Mouse (Mus musculus) myocyte (in vitro differentiated cells): ENCODE data around the gene Rgs6. TPM values are rescaled to one million over a fixed set of nuclear protein-coding genes. Genes with fewer than 3 reads are reported as not detected.

Experiments used
- H3K27me3 ChIP-seq: one replicate; pipeline ENCODE4 v1.6.1; 2011; ENCODE audit not compliant: control insufficient read depth, insufficient read depth, insufficient read length
- H3K36me3 ChIP-seq: one replicate; pipeline ENCODE4 v1.6.1; 2011; ENCODE audit not compliant: control insufficient read depth, insufficient read depth
- H3K4me2 ChIP-seq: one replicate; pipeline ENCODE4 v1.6.1; 2011; ENCODE audit warnings: low read depth, control low read depth
- H3K4me3 ChIP-seq: one replicate; pipeline ENCODE4 v1.5.1; 2011; ENCODE audit warnings: mild to moderate bottlenecking, control low read depth, moderate library complexity
- H3K79me2 ChIP-seq: one replicate; pipeline ENCODE4 v1.6.1; 2011; ENCODE audit not compliant: control insufficient read depth, insufficient read depth
- H3ac ChIP-seq: one replicate; pipeline ENCODE4 v1.6.1; 2011; ENCODE audit not compliant: control insufficient read depth, insufficient read length
- CEBPB ChIP-seq: IDR thresholded peaks from 2 replicates; pipeline ENCODE4 v1.6.1; 2011; ENCODE audit warnings: mild to moderate bottlenecking, moderate library complexity; ENCODE audit not compliant: poor library complexity, insufficient read depth, severe bottlenecking
- E2F4 ChIP-seq: IDR thresholded peaks from one replicate; pipeline ENCODE4 v1.6.1; 2011; ENCODE audit warnings: mild to moderate bottlenecking, control low read depth, moderate library complexity; ENCODE audit not compliant: insufficient read depth
- MAX ChIP-seq: IDR thresholded peaks from one replicate; pipeline ENCODE4 v1.6.1; 2011; ENCODE audit warnings: low read depth, mild to moderate bottlenecking, control low read depth
- MYOD1 ChIP-seq, 3 experiments: IDR thresholded peaks; one replicate each; pipeline ENCODE4 v1.6.1; 2011; ENCODE audit warnings: control low read depth in 2 of 3, low read depth in 2 of 3, mild to moderate bottlenecking in 2 of 3, moderate library complexity in 1 of 3; ENCODE audit not compliant: insufficient read length in 2 of 3, control insufficient read depth in 1 of 3
- MYOG ChIP-seq, 3 experiments: IDR thresholded peaks; one replicate each; pipeline ENCODE4 v1.6.1; 2011; ENCODE audit warnings: control low read depth in 2 of 3, low read depth in 2 of 3, mild to moderate bottlenecking in 2 of 3; ENCODE audit not compliant: insufficient read length in 2 of 3, control insufficient read depth in 1 of 3, insufficient read depth in 1 of 3
- POLR2A ChIP-seq: IDR thresholded peaks from one replicate; pipeline ENCODE4 v1.6.1; 2011; ENCODE audit warnings: low read depth, mild to moderate bottlenecking, control low read depth, moderate library complexity; ENCODE audit not compliant: insufficient read length
- POLR2AphosphoS2 ChIP-seq: IDR thresholded peaks from one replicate; pipeline ENCODE4 v1.6.1; 2011; ENCODE audit warnings: low read depth, control low read depth; ENCODE audit not compliant: insufficient read length
- REST ChIP-seq: IDR thresholded peaks from one replicate; pipeline ENCODE4 v1.6.1; 2011; ENCODE audit warnings: mild to moderate bottlenecking, control low read depth, moderate library complexity; ENCODE audit not compliant: insufficient read depth, insufficient read length
- SRF ChIP-seq: IDR thresholded peaks from one replicate; pipeline ENCODE4 v1.6.1; 2011; ENCODE audit warnings: low read depth; ENCODE audit not compliant: control insufficient read depth, insufficient read length
- TCF12 ChIP-seq: IDR thresholded peaks from one replicate; pipeline ENCODE4 v1.6.1; 2011; ENCODE audit warnings: mild to moderate bottlenecking, control low read depth; ENCODE audit not compliant: poor library complexity, insufficient read depth, severe bottlenecking
- TCF3 ChIP-seq: IDR thresholded peaks from one replicate; pipeline ENCODE4 v1.6.1; 2011; ENCODE audit warnings: low read depth, control low read depth; ENCODE audit not compliant: insufficient read length
- USF1 ChIP-seq: IDR thresholded peaks from one replicate; pipeline ENCODE4 v1.6.1; 2011; ENCODE audit warnings: low read depth, mild to moderate bottlenecking, control low read depth, moderate library complexity
- polyA plus RNA-seq: library from polyadenylated mRNA; unstranded; fragments of >200 nt; fragmentation: generic; extraction: Trizol; gene quantifications from one replicate; pipeline ENCODE4 v1.2.1, GENCODE M21; 2012; ENCODE audit warnings: missing spikeins

Gene Rgs6
- polyA plus RNA-seq, 1 experiment: not detected

DNA sequence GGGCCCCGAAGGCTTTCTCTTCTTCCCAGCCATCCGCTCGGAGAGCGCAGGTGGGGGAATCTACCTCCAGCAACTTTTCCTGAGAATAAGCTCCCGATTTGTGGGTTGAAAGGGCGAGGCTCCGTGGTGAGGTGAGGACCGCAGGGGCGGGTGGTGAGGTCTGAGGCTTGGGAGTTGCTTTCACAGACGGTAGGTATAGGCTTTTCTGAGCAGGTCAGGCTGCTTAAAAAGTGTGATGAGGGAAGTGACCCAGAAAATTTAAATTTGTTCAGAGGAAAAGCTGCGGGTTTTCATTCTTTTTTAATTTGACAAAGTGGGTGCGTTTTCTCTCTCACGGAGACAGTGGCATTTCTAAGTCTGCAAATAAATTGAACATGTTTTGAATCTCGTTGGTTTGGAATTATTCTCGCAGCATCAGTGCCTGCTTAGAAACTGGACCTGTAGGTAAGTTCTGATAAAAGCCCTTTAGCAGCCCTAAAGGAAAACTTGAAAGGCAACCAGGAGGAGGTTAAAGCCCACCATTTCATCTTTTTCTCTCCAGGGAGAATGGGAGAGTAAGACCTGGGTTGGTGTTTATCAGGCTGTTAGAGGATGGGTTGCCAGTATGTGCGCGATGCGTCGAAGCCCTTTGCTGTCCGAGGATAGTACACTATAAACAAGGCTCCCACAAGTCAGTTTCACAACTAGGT is 29.7 kb downstream of the Rgs6 start:
- H3K36me3 ChIP-seq: no peaks in the 10 kb centered on the region
- TF ChIP-seq POLR2A (no peak), E2F4 (no peak), MYOG (IDR thresholded peaks at IDR 0.05; ENCODE audit: control insufficient read depth in 1 of 3, insufficient read depth in 1 of 3, insufficient read length in 2 of 3, low read depth in 2 of 3) (no peak)
- no peak overlapping the region for H3K4me3 ChIP-seq
- H3ac ChIP-seq: no peak overlapping the region
- H3K27me3 ChIP-seq: peaks cover 11% of the 10 kb centered on the region
- no peaks in the 10 kb centered on the region for H3K79me2 ChIP-seq
- H3K4me2 ChIP-seq: no peak overlapping the region

DNA sequence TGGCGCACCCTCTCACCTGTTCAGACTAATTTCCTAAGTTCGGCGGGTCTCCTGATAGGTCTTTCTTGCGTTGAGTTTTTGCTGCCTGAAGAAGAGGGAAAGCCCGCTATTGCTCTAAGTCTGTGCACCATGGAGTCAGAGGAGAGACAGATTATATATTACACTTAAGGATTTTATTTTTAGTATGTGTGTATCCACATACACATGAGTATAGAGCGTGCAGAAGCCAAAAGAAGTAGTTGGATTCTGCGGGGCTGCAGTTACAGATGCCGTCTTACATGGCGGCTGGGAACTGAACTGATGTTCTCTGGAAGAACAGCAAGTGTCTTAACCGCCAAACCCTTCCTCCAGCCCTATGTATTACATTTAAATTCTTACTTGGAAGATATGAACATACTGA is 52.3 kb downstream of the Rgs6 start:
- H3K36me3 ChIP-seq: no peaks in the 10 kb centered on the region
- TF ChIP-seq USF1 (no peak), CEBPB (no peak), POLR2A (no peak)

DNA sequence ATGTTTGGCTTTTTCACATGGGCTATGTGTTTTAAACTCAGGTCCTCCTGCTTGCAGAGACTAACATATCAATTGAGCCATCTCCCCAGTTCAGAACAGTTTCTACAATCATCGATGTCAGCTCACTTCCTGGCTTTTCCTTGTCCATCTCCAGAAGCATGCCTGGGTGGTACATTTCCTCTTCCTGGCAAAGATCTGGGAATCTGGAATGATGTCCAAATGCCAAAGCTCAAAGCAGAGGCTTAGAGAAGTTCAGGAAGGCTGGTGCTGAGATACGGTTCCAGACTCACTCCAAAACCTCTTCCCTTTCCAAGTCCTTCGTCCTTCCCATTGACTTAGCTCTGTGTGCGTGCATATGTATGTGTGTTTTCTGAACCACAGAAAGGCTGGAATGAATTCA is 59.8 kb downstream of the Rgs6 start:
- H3K27me3 ChIP-seq: no peaks in the 10 kb centered on the region
- H3K4me3 ChIP-seq: no peak overlapping the region
- TF ChIP-seq REST: no peak
- TF ChIP-seq CEBPB: no peak
- TF ChIP-seq USF1: no peak
- no peak for TF ChIP-seq TCF3
- TF ChIP-seq POLR2A: no peak
- no peak for TF ChIP-seq POLR2AphosphoS2
- no peak for TF ChIP-seq SRF
- no peak for TF ChIP-seq MYOD1 (IDR thresholded peaks at IDR 0.05; ENCODE audit: control insufficient read depth in 1 of 3, insufficient read length in 2 of 3, low read depth in 2 of 3)
- TF ChIP-seq TCF12: no peak
- H3K4me2 ChIP-seq: no peak overlapping the region
- no peak overlapping the region for H3ac ChIP-seq
- H3K36me3 ChIP-seq: no peaks in the 10 kb centered on the region
- no peaks in the 10 kb centered on the region for H3K79me2 ChIP-seq

More for the DNA sequence above, 52.3 kb downstream of the Rgs6 start:
- Histone ChIP-seq H3K27me3 (no peaks in the 10 kb centered on the region), H3K4me3 (no peak overlapping the region), H3ac (no peak overlapping the region), H3K4me2 (no peak overlapping the region), H3K79me2 (no peaks in the 10 kb centered on the region)

- Histone ChIP-seq H3K79me2 (no peaks in the 10 kb centered on the region), H3K27me3 (no peaks in the 10 kb centered on the region), H3ac (no peak overlapping the region), H3K4me2 (no peak overlapping the region), H3K36me3 (no peaks in the 10 kb centered on the region), H3K4me3 (no peak overlapping the region)
- no peak for TF ChIP-seq USF1
- TF ChIP-seq CEBPB: no peak
- TF ChIP-seq POLR2AphosphoS2: no peak
- no peak for TF ChIP-seq POLR2A
- TF ChIP-seq MYOD1 (IDR thresholded peaks at IDR 0.05; ENCODE audit: control insufficient read depth in 1 of 3, insufficient read length in 2 of 3, low read depth in 2 of 3): no peak
- TF ChIP-seq SRF: no peak
- TF ChIP-seq REST: no peak
- no peak for TF ChIP-seq E2F4
- TF ChIP-seq MAX: no peak
- TF ChIP-seq TCF12: no peak
- no peak for TF ChIP-seq TCF3
- no peak for TF ChIP-seq MYOG (IDR thresholded peaks at IDR 0.05; ENCODE audit: control insufficient read depth in 1 of 3, insufficient read depth in 1 of 3, insufficient read length in 2 of 3, low read depth in 2 of 3)
Observed at GRCm38 (mm10) chr12:82649991-82650390, 61.9 kb downstream of the Rgs6 start.

- H3K27me3 ChIP-seq: no peaks in the 10 kb centered on the region
- H3K79me2 ChIP-seq: no peaks in the 10 kb centered on the region
- no peak overlapping the region for H3K4me3 ChIP-seq
- no peak overlapping the region for H3K4me2 ChIP-seq
- TF ChIP-seq TCF12: no peak
- TF ChIP-seq REST: no peak
- no peak for TF ChIP-seq POLR2AphosphoS2
- no peak for TF ChIP-seq MYOD1 (IDR thresholded peaks at IDR 0.05; ENCODE audit: control insufficient read depth in 1 of 3, insufficient read length in 2 of 3, low read depth in 2 of 3)
- TF ChIP-seq MYOG (IDR thresholded peaks at IDR 0.05; ENCODE audit: control insufficient read depth in 1 of 3, insufficient read depth in 1 of 3, insufficient read length in 2 of 3, low read depth in 2 of 3): no peak
- no peak for TF ChIP-seq USF1
- TF ChIP-seq TCF3: no peak
- no peaks in the 10 kb centered on the region for H3K36me3 ChIP-seq
- no peak overlapping the region for H3ac ChIP-seq
Observed at GRCm38 (mm10) chr12:82664598-82664997, 76.5 kb downstream of the Rgs6 start.
